Mouse (Mus musculus): ENCODE measurements around the gene Mief1.

The Mief1 gene

GRCm38 (mm10) chr15:80263610-80264575 lies 30.1 kb downstream of the Mief1 start, which contains the start of gene Rps19bp1:
Gene Rps19bp1 (minus strand): TSS chr15:80264315.
- peak; percentile 95 for DNase-seq (ENCODE audit: low spot score)

- peak; percentile 92 for DNase-seq (ENCODE audit: low spot score)
Measured at GRCm38 (mm10) chr15:80266281-80266680, 32.5 kb downstream of the Mief1 start.

- DNase-seq (ENCODE audit: low spot score), result no peak
Measured at GRCm38 (mm10) chr15:80271858-80272396, 38.1 kb downstream of the Mief1 start.

GRCm38 (mm10) chr15:80277107-80277506 lies 43.3 kb downstream of the Mief1 start:
- no peak for DNase-seq (ENCODE audit: low spot score)

- DNase-seq (ENCODE audit: low spot score), result peak; percentile 76
Measured at GRCm38 (mm10) chr15:80277625-80278024, 43.8 kb downstream of the Mief1 start.

GRCm38 (mm10) chr15:80278121-80278759 lies 44.4 kb downstream of the Mief1 start:
- no peak for DNase-seq (ENCODE audit: low spot score)

GRCm38 (mm10) chr15:80279053-80279452 lies 45.2 kb downstream of the Mief1 start:
- DNase-seq (ENCODE audit: low spot score), result no peak

- no peak for DNase-seq (ENCODE audit: low spot score)
Measured at GRCm38 (mm10) chr15:80280646-80281045, 46.8 kb downstream of the Mief1 start.

- no peak for DNase-seq (ENCODE audit: low spot score)
Measured at GRCm38 (mm10) chr15:80286851-80287415, 53.1 kb downstream of the Mief1 start, which contains the start of gene Cacna1i. Gene Cacna1i (plus strand): TSS chr15:80287238.

- DNase-seq (ENCODE audit: low spot score), result no peak
Measured at GRCm38 (mm10) chr15:80288036-80288435, 54.2 kb downstream of the Mief1 start.

GRCm38 (mm10) chr15:80289436-80289835 lies 55.6 kb downstream of the Mief1 start:
- peak; percentile 23 for DNase-seq (ENCODE audit: low spot score)

- DNase-seq (ENCODE audit: low spot score), result no peak
Measured at GRCm38 (mm10) chr15:80297146-80297545, 63.3 kb downstream of the Mief1 start.
